Mouse (Mus musculus): ENCODE data around the gene Ppef1.

- no peak for TF ChIP-seq CTCF (IDR thresholded peaks at IDR 0.05; ENCODE audit: low read depth)
- no peak for TF ChIP-seq EP300 (IDR thresholded peaks at IDR 0.05; ENCODE audit: low read depth)
Observed at GRCm38 (mm10) chrX:160766233-160766616, 30.7 kb upstream of the Ppef1 start.
